Mouse (Mus musculus): ENCODE results near the gene Rorc.

GRCm38 (mm10) chr3:94441182-94441581, 68.6 kb downstream of the Rorc start:
- no peak for TF ChIP-seq CHD2 (IDR thresholded peaks at IDR 0.05; ENCODE audit: low read depth, low read length)
- no peak for TF ChIP-seq ZNF384 (IDR thresholded peaks at IDR 0.05; ENCODE audit: low read depth, low read length)
